Mouse (Mus musculus): ENCODE measurements around the gene Olfr1143.

Olfr1143 gene

GRCm38 (mm10) chr2:87800292-87800691, at the start of gene Olfr1143:
TSS of gene Olfr1143 (plus strand) at chr2:87800592.
- DNase-seq (ENCODE audit: low spot score in 2 of 2), result no peak

- DNase-seq (ENCODE audit: low spot score in 2 of 2), result no peak
These were observed 46.5 kb upstream of the Olfr1143 start, which contains the start of gene Olfr1141 for GRCm38 (mm10) chr2:87753891-87754290. TSS of gene Olfr1141 (minus strand) at chr2:87753991.

- DNase-seq (ENCODE audit: low spot score in 2 of 2), result no peak
These were observed 24.2 kb upstream of the Olfr1143 start for GRCm38 (mm10) chr2:87776143-87776542.

- DNase-seq (ENCODE audit: low spot score in 2 of 2), result no peak
These were observed 21.2 kb upstream of the Olfr1143 start, which contains the start of gene Olfr152 for GRCm38 (mm10) chr2:87779183-87779582. TSS of gene Olfr152 (plus strand) at chr2:87779483.

GRCm38 (mm10) chr2:87809522-87809921, 9.1 kb downstream of the Olfr1143 start, which contains the start of gene Olfr1145:
TSS of gene Olfr1145 (plus strand) at chr2:87809822.
- DNase-seq (ENCODE audit: low spot score in 2 of 2), result no peak

GRCm38 (mm10) chr2:87830233-87830632, 29.8 kb downstream of the Olfr1143 start, which contains the start of gene Olfr1148:
TSS of gene Olfr1148 (plus strand) at chr2:87830533.
- DNase-seq (ENCODE audit: low spot score in 2 of 2), result no peak

GRCm38 (mm10) chr2:87843693-87844092, 43.3 kb downstream of the Olfr1143 start, which contains the start of gene Olfr1150-ps1:
TSS of gene Olfr1150-ps1 (plus strand) at chr2:87843993.
- DNase-seq (ENCODE audit: low spot score in 2 of 2), result no peak
